Comparison of ENCODE assay signal across 14 mouse cellular contexts in the genomic region with DNA sequence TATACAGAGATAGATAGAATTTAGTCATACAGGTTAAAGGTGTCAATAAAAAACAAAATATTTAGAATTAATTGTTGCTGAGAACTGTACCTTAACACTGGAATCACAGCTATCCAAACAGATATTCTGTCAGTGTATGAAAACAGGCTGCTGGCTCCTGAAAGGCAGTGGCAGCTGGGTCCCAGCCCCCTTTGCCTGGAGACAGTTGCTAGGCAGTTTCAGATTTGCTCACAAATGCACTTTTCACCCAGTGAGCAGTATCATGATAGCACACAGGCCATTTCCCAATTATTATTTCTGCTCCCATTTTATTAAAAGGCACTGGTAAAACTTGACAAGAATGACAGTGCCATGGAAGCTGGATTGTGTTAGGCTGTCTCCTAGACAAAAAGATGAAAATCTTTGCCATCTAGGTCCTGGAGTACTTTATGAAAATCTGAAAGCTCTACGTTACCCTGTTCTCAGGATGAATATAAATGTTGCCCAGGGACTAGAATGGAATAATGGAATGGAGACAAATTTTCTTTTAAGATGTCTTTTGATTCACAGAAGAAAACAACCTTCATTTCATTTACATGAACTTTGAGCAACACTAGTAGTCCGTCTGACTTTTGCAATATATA. TPM values are rescaled to one million over a fixed set of nuclear protein-coding genes. Genes with fewer than 3 reads are reported as not detected.
DNase-seq lines count a peak whose midpoint lies in the region; ATAC-seq and TF ChIP-seq lines count a peak whose summit lies in the region.
"Had no signal": no experiment of that assay in that cellular context is flagged by ENCODE, and none has a peak within 500 bp of the region (broad histone marks: within the 10 kb centered on the region; RNA-seq: fewer than 3 reads in every experiment).

No protein-coding gene starts in this region.

- no peak; the same call in 1 of the 2 replicates for TF ChIP-seq CTCF in layer of hippocampus, adult 2 months (conservative IDR thresholded peaks at IDR 0.05)

- H3K9ac ChIP-seq in embryonic facial prominence, embryonic 14.5 days (ENCODE audit: low read depth, low read length): no peak overlapping the region
- H3K9ac ChIP-seq in neural tube, embryonic 12.5 days: no peak overlapping the region
- H3K9ac ChIP-seq: embryonic facial prominence, embryonic 13.5 days had no signal

- no peak overlapping the region for H3K4me3 ChIP-seq in embryonic facial prominence, embryonic 14.5 days (ENCODE audit: low read depth, low read length)
- H3K4me3 ChIP-seq in layer of hippocampus, adult 2 months: no peak overlapping the region
- H3K4me3 ChIP-seq in neural tube, embryonic 12.5 days: no peak overlapping the region
- H3K4me3 ChIP-seq: embryonic facial prominence, embryonic 13.5 days had no signal

- peak; percentile 70; the same call in 1 of the 2 replicates for ATAC-seq in embryonic facial prominence, embryonic 14.5 days (ENCODE audit: low read depth)
- ATAC-seq in neural tube, embryonic 12.5 days (ENCODE audit: low FRiP score, low read depth): peak; percentile 71; the same call in 1 of the 2 replicates

- H3K9me3 ChIP-seq in embryonic facial prominence, embryonic 14.5 days (ENCODE audit: control insufficient read depth, low read length): no peaks in the 10 kb centered on the region
- H3K9me3 ChIP-seq in neural tube, embryonic 12.5 days: no peaks in the 10 kb centered on the region
- H3K9me3 ChIP-seq: embryonic facial prominence, embryonic 13.5 days had no signal

- WGBS in embryonic facial prominence, embryonic 14.5 days: 79% methylated on average over 2 of the region's 2 CpGs
- WGBS in neural tube, embryonic 12.5 days: 85% methylated on average over 2 of the region's 2 CpGs

- peak; percentile 25 to 27 for DNase-seq in heart, postnatal 10 days
- DNase-seq in heart, postnatal 14 days: no peak
- peak; percentile 39 for DNase-seq in embryonic facial prominence, embryonic 14.5 days (ENCODE audit: low spot score)
- DNase-seq in layer of hippocampus, adult 2 months (ENCODE audit: low spot score in 2 of 2): peak; percentile 63 to 73
- no peak for DNase-seq in adrenal gland, postnatal 25 days
- DNase-seq in thymus, postnatal 0 days (ENCODE audit: low spot score): no peak
- DNase-seq: heart, postnatal 36 days; kidney, postnatal 10 days had no signal

- 0 out of 2 replicates have a peak, but pooled peaks cover 2% of the 10 kb centered on the region for H3K4me1 ChIP-seq in embryonic facial prominence, embryonic 14.5 days (ENCODE audit: control insufficient read depth, insufficient read depth, low read length)
- H3K4me1 ChIP-seq in neural tube, embryonic 12.5 days: no peaks in the 10 kb centered on the region
- H3K4me1 ChIP-seq: embryonic facial prominence, embryonic 13.5 days had no signal

- no peak overlapping the region for H3K4me2 ChIP-seq in embryonic facial prominence, embryonic 14.5 days (ENCODE audit: low read depth, low read length)
- H3K4me2 ChIP-seq in neural tube, embryonic 12.5 days (replicated peaks): no peak overlapping the region
- H3K4me2 ChIP-seq: embryonic facial prominence, embryonic 13.5 days had no signal

- intact Hi-C loops in heart, postnatal 10 days (cut with DNase I): no loop called here
- intact Hi-C loops in heart, postnatal 14 days (cut with DNase I): no loop called here

- no peaks in the 10 kb centered on the region for H3K36me3 ChIP-seq in embryonic facial prominence, embryonic 14.5 days (ENCODE audit: control insufficient read depth, insufficient read depth, low read length)
- no peaks in the 10 kb centered on the region for H3K36me3 ChIP-seq in neural tube, embryonic 12.5 days
- H3K36me3 ChIP-seq: embryonic facial prominence, embryonic 13.5 days had no signal

- no peaks in the 10 kb centered on the region for H3K27me3 ChIP-seq in embryonic facial prominence, embryonic 14.5 days (replicated peaks; ENCODE audit: control insufficient read depth, insufficient read depth, low read length)
- no peaks in the 10 kb centered on the region for H3K27me3 ChIP-seq in neural tube, embryonic 12.5 days (replicated peaks)
- H3K27me3 ChIP-seq: CH12.LX; embryonic facial prominence, embryonic 13.5 days had no signal

- no peak overlapping the region for H3K27ac ChIP-seq in embryonic facial prominence, embryonic 14.5 days (replicated peaks; ENCODE audit: low read depth, low read length)
- H3K27ac ChIP-seq in layer of hippocampus, adult 2 months: peak overlapping the region; percentile 88
- no peak overlapping the region for H3K27ac ChIP-seq in neural tube, embryonic 12.5 days
- H3K27ac ChIP-seq: embryonic facial prominence, embryonic 13.5 days; macrophage; stomach, postnatal 0 days had no signal

RNA-seq across cellular contexts. Expression of gene 1700019D03Rik, which starts 48.0 kb away (rescaled TPM):
- total RNA-seq in heart, postnatal 10 days (2021): 1 to 10 TPM; 1.8 to 2.1 TPM
- total RNA-seq in heart, postnatal 14 days (2021): 1 to 10 TPM; 1.2 to 1.8 TPM
- polyA plus RNA-seq in embryonic facial prominence, embryonic 14.5 days (2014; fragmentation: Nextera tagmentation; extraction: Ambion mirVana): 4.1 and 4.6 TPM in 2 replicates
- total RNA-seq in layer of hippocampus, adult 2 months (2021): 1 to 10 TPM; 7.8 to 7.9 TPM
- 5.1 and 5.7 TPM in 2 replicates for polyA plus RNA-seq in neural tube, embryonic 12.5 days (2016; fragmentation: Nextera tagmentation; extraction: Ambion mirVana)
- total RNA-seq in adrenal gland, postnatal 25 days (2021): 0.24 TPM in 1 of 2 replicates, not detected in the other
- 2.8 and 3.0 TPM in 2 replicates for polyA plus RNA-seq in thymus, postnatal 0 days (2015; fragmentation: Nextera tagmentation; extraction: Ambion mirVana)
- total RNA-seq: liver, adult 2 months had no signal
- polyA plus RNA-seq: liver, adult 2 months; macrophage had no signal

Comparison
In these comparisons a context has a peak if more than half of its experiments do, and no peak if none do; other contexts are left out.
1. DNase-seq: peak in heart, postnatal 10 days (2 of 2), embryonic facial prominence, embryonic 14.5 days (single experiment) and layer of hippocampus, adult 2 months (2 of 2); none in heart, postnatal 14 days (0 of 2), adrenal gland, postnatal 25 days (single experiment) and thymus, postnatal 0 days (single experiment).